Mouse (Mus musculus): ENCODE data around the gene Dysf.

DNA sequence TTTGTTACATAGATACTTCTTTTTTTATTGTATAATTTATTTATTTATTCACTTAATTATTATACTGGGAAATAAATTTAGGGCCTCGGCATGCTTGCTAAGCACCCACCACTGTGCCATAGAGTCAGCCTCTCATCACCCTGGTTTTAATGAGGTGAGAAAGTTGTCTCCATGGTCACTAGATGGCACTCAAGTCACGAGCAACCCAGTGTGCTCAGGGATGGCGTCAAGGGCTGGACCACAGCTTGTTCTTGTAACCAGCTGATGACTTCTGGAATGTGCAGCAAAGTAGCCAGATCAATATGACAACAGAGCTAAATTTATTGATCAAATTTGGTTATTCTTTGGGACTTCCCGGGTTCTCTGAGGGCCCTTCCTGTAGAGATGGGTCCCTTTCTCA, 85.1 kb downstream of the Dysf start:
- TF ChIP-seq ZNF384 (IDR thresholded peaks at IDR 0.05; ENCODE audit: low read depth, low read length) (no peak), HCFC1 (IDR thresholded peaks at IDR 0.05; ENCODE audit: borderline replicate concordance, insufficient read depth, low read length) (no peak), CHD2 (IDR thresholded peaks at IDR 0.05; ENCODE audit: low read depth, low read length) (no peak), ZC3H11A (IDR thresholded peaks at IDR 0.05; ENCODE audit: borderline replicate concordance, low read depth, low read length) (peak; percentile 39; the same call in 1 of the 2 replicates), MAFK (IDR thresholded peaks at IDR 0.05; ENCODE audit: insufficient read depth, low read depth, low read length) (no peak)
